In genomic region chr10:60539164-60539914, GRCm38 (mm10) we compare ENCODE assay signal across 20 mouse cellular contexts.
A peak's percentile ranks its signal among the peaks of the same experiment; 100 is the strongest.
DNase-seq lines count a peak whose midpoint lies in the region; ATAC-seq and TF ChIP-seq lines count a peak whose summit lies in the region.
"Had no signal": no experiment of that assay in that cellular context is flagged by ENCODE, and none has a peak within 500 bp of the region (broad histone marks: within the 10 kb centered on the region; RNA-seq: fewer than 3 reads in every experiment).

No protein-coding gene starts in this region.

- H3K9me3 ChIP-seq in kidney, embryonic 16.5 days (ENCODE audit: low read length) = peaks cover 5% of the 10 kb centered on the region
- no peaks in the 10 kb centered on the region for H3K9me3 ChIP-seq in E14TG2a.4 (ENCODE audit: low read length)
- H3K9me3 ChIP-seq in midbrain, embryonic 10.5 days (replicated peaks) = 0 out of 2 replicates have a peak, but pooled peaks cover 8% of the 10 kb centered on the region
- H3K9me3 ChIP-seq: embryonic facial prominence, embryonic 15.5 days; forebrain, embryonic 15.5 days; heart, embryonic 12.5 days; hindbrain, embryonic 12.5 days had no signal

- 0 out of 2 replicates have a peak, but pooled peaks have one; percentile 24 for ATAC-seq in kidney, embryonic 16.5 days (ENCODE audit: low FRiP score, low TSS enrichment)
- peak; percentile 21; the same call in 1 of the 2 replicates for ATAC-seq in megakaryocyte progenitor cell, adult 5-6 weeks (replicated peaks; ENCODE audit: poor library complexity)
- ATAC-seq: forebrain, embryonic 15.5 days; hindbrain, embryonic 16.5 days had no signal

- H3K27ac ChIP-seq in kidney, embryonic 16.5 days (ENCODE audit: low read length) = no peak overlapping the region
- no peak overlapping the region for H3K27ac ChIP-seq in kidney, adult 2 months (ENCODE audit: insufficient read depth, low read depth, low read length)
- H3K27ac ChIP-seq in midbrain, embryonic 10.5 days (replicated peaks) = no peak overlapping the region
- H3K27ac ChIP-seq: embryonic facial prominence, embryonic 15.5 days; forebrain, embryonic 15.5 days; heart, adult 2 months; hindbrain, embryonic 12.5 days had no signal

- H3K4me2 ChIP-seq in kidney, embryonic 16.5 days (replicated peaks; ENCODE audit: low read depth, low read length) = no peak overlapping the region
- H3K4me2 ChIP-seq: embryonic facial prominence, embryonic 15.5 days; forebrain, embryonic 15.5 days; heart, embryonic 12.5 days; hindbrain, embryonic 12.5 days had no signal

- 61% methylated on average over 18 of the region's 18 CpGs for WGBS in kidney, embryonic 16.5 days
- 69% methylated on average over 18 of the region's 18 CpGs for WGBS in kidney, adult 2 months
- 82% methylated on average over 18 of the region's 18 CpGs for WGBS in midbrain, embryonic 10.5 days

- H3K9ac ChIP-seq in kidney, embryonic 16.5 days (replicated peaks; ENCODE audit: low read length) = no peak overlapping the region
- H3K9ac ChIP-seq: embryonic facial prominence, embryonic 15.5 days; forebrain, embryonic 15.5 days; heart, embryonic 12.5 days; hindbrain, embryonic 12.5 days had no signal

- peaks cover 5% of the 10 kb centered on the region; the same call in 1 of the 2 replicates for H3K4me1 ChIP-seq in kidney, embryonic 16.5 days (ENCODE audit: insufficient read depth, low read length)
- no peaks in the 10 kb centered on the region for H3K4me1 ChIP-seq in kidney, adult 2 months (ENCODE audit: control insufficient read depth, insufficient read depth, low read length)
- H3K4me1 ChIP-seq in E14TG2a.4 (replicated peaks; ENCODE audit: low read depth, low read length) = peaks cover 36% of the 10 kb centered on the region
- peaks cover 6% of the 10 kb centered on the region for H3K4me1 ChIP-seq in midbrain, embryonic 10.5 days
- H3K4me1 ChIP-seq: embryonic facial prominence, embryonic 15.5 days; hindbrain, embryonic 12.5 days had no signal

- H3K4me3 ChIP-seq in kidney, embryonic 16.5 days (ENCODE audit: low read length) = no peak overlapping the region
- no peak overlapping the region for H3K4me3 ChIP-seq in kidney, adult 2 months (ENCODE audit: insufficient read depth, low read depth, low read length)
- peak overlapping the region; percentile 52 for H3K4me3 ChIP-seq in E14TG2a.4 (replicated peaks; ENCODE audit: low read length)
- H3K4me3 ChIP-seq in midbrain, embryonic 10.5 days = no peak overlapping the region
- H3K4me3 ChIP-seq: embryonic facial prominence, embryonic 15.5 days; forebrain, embryonic 15.5 days; heart, adult 2 months; heart, embryonic 12.5 days; hindbrain, embryonic 12.5 days had no signal

- DNase-seq in kidney, adult 2 months = no peak
- DNase-seq in ZHBTc4 (ENCODE audit: low read depth, low spot score) = peak; percentile 71
- no peak for DNase-seq in midbrain, embryonic 10.5 days (ENCODE audit: low spot score)
- no peak for DNase-seq in cerebellum, adult 18-20 months
- DNase-seq: adrenal gland, postnatal 10 days; cerebellum, adult 11 months; cerebellum, adult 9-11 months; embryo, embryonic 11 days; gastrocnemius, postnatal 10 days; heart, adult 2 months; heart, postnatal 36 days; kidney, adult 11 months had no signal

- TF ChIP-seq POLR2A in kidney, adult 2 months (IDR thresholded peaks at IDR 0.05; ENCODE audit: low read depth, low read length) = no peak

- H3K27me3 ChIP-seq in kidney, embryonic 16.5 days (ENCODE audit: insufficient read depth, low read length) = no peaks in the 10 kb centered on the region; the same call in 1 of the 2 replicates
- no peaks in the 10 kb centered on the region for H3K27me3 ChIP-seq in kidney, adult 2 months (replicated peaks; ENCODE audit: control insufficient read depth, insufficient read depth, low read length)
- peaks cover 24% of the 10 kb centered on the region for H3K27me3 ChIP-seq in E14TG2a.4 (ENCODE audit: insufficient read depth, low read length)
- H3K27me3 ChIP-seq in midbrain, embryonic 10.5 days (ENCODE audit: low read depth, poor library complexity, severe bottlenecking) = no peaks in the 10 kb centered on the region
- H3K27me3 ChIP-seq: embryonic facial prominence, embryonic 15.5 days; forebrain, embryonic 15.5 days; heart, embryonic 12.5 days had no signal

- no peaks in the 10 kb centered on the region for H3K36me3 ChIP-seq in kidney, embryonic 16.5 days (ENCODE audit: insufficient read depth, low read length)
- no peaks in the 10 kb centered on the region for H3K36me3 ChIP-seq in kidney, adult 2 months (ENCODE audit: control insufficient read depth, insufficient read depth, low read length)
- no peaks in the 10 kb centered on the region for H3K36me3 ChIP-seq in E14TG2a.4 (ENCODE audit: insufficient read depth, low read length)
- H3K36me3 ChIP-seq in midbrain, embryonic 10.5 days = no peaks in the 10 kb centered on the region
- H3K36me3 ChIP-seq: embryonic facial prominence, embryonic 15.5 days; forebrain, embryonic 15.5 days; heart, embryonic 12.5 days; hindbrain, embryonic 12.5 days had no signal

- no peak for TF ChIP-seq CTCF in kidney, adult 2 months (conservative IDR thresholded peaks at IDR 0.05; ENCODE audit: insufficient read depth, insufficient read length, low read depth, low read length)
- TF ChIP-seq CTCF in E14TG2a.4 (conservative IDR thresholded peaks at IDR 0.05; ENCODE audit: low read length) = no peak
